Mouse (Mus musculus) adrenal gland, adult 8-10 months (tissue): ENCODE measurements around the gene 4933402E13Rik. TPM values are rescaled to one million over a fixed set of nuclear protein-coding genes. Genes with fewer than 3 reads are reported as not detected.

Experiments used
- DNase-seq: peaks from one replicate; pipeline ENCODE4 v3.0.0; 2022
- total RNA-seq, 4 experiments: library from RNA; stranded (reverse); gene quantifications; 2 replicates each; pipeline ENCODE4 v1.2.4; 2022

Gene 4933402E13Rik
- total RNA-seq: not detected

GRCm38 (mm10) chrX:62283199-62283598, at the start of gene 4933402E13Rik:
Gene 4933402E13Rik, plus strand, starts transcription at chrX:62283499.
- DNase-seq: no peak

Other genes with a start within 250 kb of the 4933402E13Rik start
- gene 4931400O07Rik, start 184.5 kb downstream of the 4933402E13Rik start, total RNA-seq: not detected